ENCODE assay signal across 8 mouse cellular contexts in genomic region chr3:147181501-147182365, GRCm38 (mm10).
DNase-seq lines count a peak whose midpoint lies in the region; ATAC-seq lines count a peak whose summit lies in the region.

No protein-coding gene starts in this region.

- WGBS in lung, embryonic 15.5 days, result 3% methylated on average over 20 of the region's 20 CpGs
- WGBS in embryonic facial prominence, embryonic 13.5 days, result 7% methylated on average over 20 of the region's 20 CpGs
- 3% methylated on average over 20 of the region's 20 CpGs for WGBS in hindbrain, embryonic 16.5 days
- 5% methylated on average over 20 of the region's 20 CpGs for WGBS in neural tube, embryonic 15.5 days

- H3K4me2 ChIP-seq in lung, embryonic 15.5 days, result peak overlapping the region; percentile 36
- peak overlapping the region; percentile 36 for H3K4me2 ChIP-seq in embryonic facial prominence, embryonic 13.5 days
- peak overlapping the region; percentile 41 for H3K4me2 ChIP-seq in hindbrain, embryonic 16.5 days (ENCODE audit: low read length)
- H3K4me2 ChIP-seq in neural tube, embryonic 15.5 days, result peak overlapping the region; percentile 7

- no peak overlapping the region for H3K4me3 ChIP-seq in lung, embryonic 15.5 days
- no peak overlapping the region for H3K4me3 ChIP-seq in embryonic facial prominence, embryonic 13.5 days
- H3K4me3 ChIP-seq in hindbrain, embryonic 16.5 days (ENCODE audit: low read length), result no peak overlapping the region
- H3K4me3 ChIP-seq in neural tube, embryonic 15.5 days (replicated peaks), result no peak overlapping the region

- no peaks in the 10 kb centered on the region for H3K9me3 ChIP-seq in lung, embryonic 15.5 days
- H3K9me3 ChIP-seq in embryonic facial prominence, embryonic 13.5 days, result no peaks in the 10 kb centered on the region
- no peaks in the 10 kb centered on the region for H3K9me3 ChIP-seq in hindbrain, embryonic 16.5 days (ENCODE audit: control insufficient read depth, low read length)
- no peaks in the 10 kb centered on the region for H3K9me3 ChIP-seq in neural tube, embryonic 15.5 days (replicated peaks)

- peaks cover 12% of the 10 kb centered on the region for H3K4me1 ChIP-seq in lung, embryonic 15.5 days
- H3K4me1 ChIP-seq in embryonic facial prominence, embryonic 13.5 days, result peaks cover 38% of the 10 kb centered on the region
- peaks cover 18% of the 10 kb centered on the region for H3K4me1 ChIP-seq in hindbrain, embryonic 16.5 days (ENCODE audit: control insufficient read depth, insufficient read depth, low read depth, low read length)
- H3K4me1 ChIP-seq in neural tube, embryonic 15.5 days, result peaks cover 25% of the 10 kb centered on the region

- H3K36me3 ChIP-seq in lung, embryonic 15.5 days, result no peaks in the 10 kb centered on the region
- no peaks in the 10 kb centered on the region for H3K36me3 ChIP-seq in embryonic facial prominence, embryonic 13.5 days
- no peaks in the 10 kb centered on the region for H3K36me3 ChIP-seq in hindbrain, embryonic 16.5 days (ENCODE audit: control insufficient read depth, insufficient read depth, low read length)
- H3K36me3 ChIP-seq in neural tube, embryonic 15.5 days, result no peaks in the 10 kb centered on the region

- H3K27ac ChIP-seq in lung, embryonic 15.5 days, result no peak overlapping the region
- no peak overlapping the region for H3K27ac ChIP-seq in embryonic facial prominence, embryonic 13.5 days
- H3K27ac ChIP-seq in hindbrain, embryonic 16.5 days (ENCODE audit: low read depth, low read length), result peak overlapping the region; percentile 5; the same call in 1 of the 2 replicates
- peak overlapping the region; percentile 29 for H3K27ac ChIP-seq in neural tube, embryonic 15.5 days (replicated peaks)

- H3K27me3 ChIP-seq in lung, embryonic 15.5 days, result peaks cover 2% of the 10 kb centered on the region; the same call in 1 of the 2 replicates
- peaks cover 4% of the 10 kb centered on the region for H3K27me3 ChIP-seq in embryonic facial prominence, embryonic 13.5 days
- H3K27me3 ChIP-seq in hindbrain, embryonic 16.5 days (replicated peaks; ENCODE audit: control insufficient read depth, insufficient read depth, low read length), result no peaks in the 10 kb centered on the region
- H3K27me3 ChIP-seq in neural tube, embryonic 15.5 days (replicated peaks), result no peaks in the 10 kb centered on the region

- H3K9ac ChIP-seq in lung, embryonic 15.5 days, result no peak overlapping the region
- no peak overlapping the region for H3K9ac ChIP-seq in embryonic facial prominence, embryonic 13.5 days
- peak overlapping the region; percentile 15; the same call in 1 of the 2 replicates for H3K9ac ChIP-seq in hindbrain, embryonic 16.5 days (ENCODE audit: low read depth, low read length)
- H3K9ac ChIP-seq in neural tube, embryonic 15.5 days (replicated peaks), result no peak overlapping the region

- no peak; the same call in 1 of the 2 replicates for ATAC-seq in lung, embryonic 15.5 days (ENCODE audit: borderline replicate concordance, extremely low read depth, low FRiP score, low TSS enrichment)
- ATAC-seq in embryonic facial prominence, embryonic 13.5 days (ENCODE audit: insufficient number of reproducible peaks, insufficient read depth, low FRiP score, low TSS enrichment, low read depth), result no peak
- ATAC-seq in hindbrain, embryonic 16.5 days, result peak; percentile 66
- peak; percentile 40 for ATAC-seq in neural tube, embryonic 15.5 days (ENCODE audit: low FRiP score)
- ATAC-seq in megakaryocyte-erythroid progenitor cell, adult 5-6 weeks (replicated peaks; ENCODE audit: low FRiP score, low TSS enrichment, poor library complexity, severe bottlenecking), result no peak

- DNase-seq in lung, postnatal 25 days (ENCODE audit: low spot score), result no peak
- DNase-seq in layer of hippocampus, adult 11-12 months (ENCODE audit: low spot score), result no peak
- no peak for DNase-seq in ovary, postnatal 14 days (ENCODE audit: low spot score)

Comparison
In these comparisons a context has a peak if more than half of its experiments do, and no peak if none do; other contexts are left out.
1. ATAC-seq: peak in hindbrain, embryonic 16.5 days (single experiment) and neural tube, embryonic 15.5 days (single experiment); none in lung, embryonic 15.5 days (single experiment), embryonic facial prominence, embryonic 13.5 days (single experiment) and megakaryocyte-erythroid progenitor cell, adult 5-6 weeks (single experiment).
2. H3K27ac ChIP-seq: peak in hindbrain, embryonic 16.5 days (single experiment) and neural tube, embryonic 15.5 days (single experiment); none in lung, embryonic 15.5 days (single experiment) and embryonic facial prominence, embryonic 13.5 days (single experiment).
3. Peak in every context shown above with its lines, with median percentiles within 50 percentile points of each other: H3K4me2 ChIP-seq.